Mouse (Mus musculus) stomach, embryonic 16.5 days (tissue): ENCODE measurements around the gene Unc5a. TPM values are rescaled to one million over a fixed set of nuclear protein-coding genes. Genes with fewer than 3 reads are reported as not detected.

ENCODE experiments used
- ATAC-seq: fragments of 200-750 bp; cut with Nextera tagmentation; 2 replicates; pipeline ENCODE4 v1.8.0; 2017; ENCODE audit warnings: moderate number of reproducible peaks, moderate TSS enrichment; ENCODE audit not compliant: insufficient read depth, low FRiP score
- H3K27ac ChIP-seq: fragments of 300-500 bp; sonication (generic); 2 replicates; pipeline ENCODE4 v1.5.1; 2014; ENCODE audit warnings: low read length
- H3K27me3 ChIP-seq: fragments of 300-500 bp; sonication (generic); 2 replicates; pipeline ENCODE4 v1.6.1; 2014; ENCODE audit warnings: low read length, control low read depth, mixed read lengths; ENCODE audit not compliant: control insufficient read depth, insufficient read depth
- H3K36me3 ChIP-seq: fragments of 300-500 bp; sonication (generic); 2 replicates; pipeline ENCODE4 v1.6.1; 2014; ENCODE audit warnings: low read length; ENCODE audit not compliant: control insufficient read depth, insufficient read depth
- H3K4me1 ChIP-seq: fragments of 300-500 bp; sonication (generic); 2 replicates; pipeline ENCODE4 v1.6.1; 2014; ENCODE audit warnings: low read length, control low read depth, mixed read lengths; ENCODE audit not compliant: control insufficient read depth, insufficient read depth
- H3K4me2 ChIP-seq: fragments of 300-500 bp; sonication (generic); 2 replicates; pipeline ENCODE4 v1.6.1; 2014; ENCODE audit warnings: low read depth, low read length, mixed read lengths
- H3K4me3 ChIP-seq: fragments of 300-500 bp; sonication (generic); replicated peaks from 2 replicates; pipeline ENCODE4 v1.5.1; 2014; ENCODE audit warnings: mild to moderate bottlenecking, low read length
- H3K9ac ChIP-seq: fragments of 300-500 bp; sonication (generic); 2 replicates; pipeline ENCODE4 v1.6.1; 2014; ENCODE audit warnings: low read length
- H3K9me3 ChIP-seq: fragments of 300-500 bp; sonication (generic); replicated peaks from 2 replicates; pipeline ENCODE4 v1.6.1; 2016; ENCODE audit warnings: low read length, control low read depth; ENCODE audit not compliant: control insufficient read depth
- WGBS: fragments of 180-500 bp; shearing (Covaris S2); extraction: QIAGEN DNeasy Blood & Tissue Kit; methylation state at CpG from one replicate; pipeline ENCODE4 v1.1.7; 2014; 5-methylcytosine and 5-hydroxymethylcytosine counted together
- polyA plus RNA-seq: library from polyadenylated mRNA; unstranded; fragments of >200 nt; fragmentation: Nextera tagmentation; extraction: Ambion mirVana; gene quantifications from 2 replicates; pipeline ENCODE4 v1.2.1, GENCODE M21; 2015

Unc5a gene
- polyA plus RNA-seq, 1 experiment from 2014 or later: 2.3 TPM

- Histone ChIP-seq H3K9ac (no peak overlapping the region), H3K4me2 (no peak overlapping the region), H3K9me3 (no peaks in the 10 kb centered on the region), H3K27me3 (no peaks in the 10 kb centered on the region), H3K36me3 (no peaks in the 10 kb centered on the region), H3K4me3 (no peak overlapping the region), H3K27ac (no peak overlapping the region), H3K4me1 (peaks cover 7% of the 10 kb centered on the region)
- 43% methylated on average over 31 of the region's 31 CpGs for WGBS
- ATAC-seq: no peak
These were observed 56.6 kb downstream of the Unc5a start for GRCm38 (mm10) chr13:55005691-55006414.

- H3K36me3 ChIP-seq: no peaks in the 10 kb centered on the region
- H3K27me3 ChIP-seq: no peaks in the 10 kb centered on the region
- peaks cover 7% of the 10 kb centered on the region for H3K4me1 ChIP-seq
- no peak overlapping the region for H3K4me2 ChIP-seq
- no peak overlapping the region for H3K27ac ChIP-seq
- no peak overlapping the region for H3K9ac ChIP-seq
- no peak for ATAC-seq
- H3K4me3 ChIP-seq: no peak overlapping the region
- 73% methylated on average over 7 of the region's 7 CpGs for WGBS
- H3K9me3 ChIP-seq: no peaks in the 10 kb centered on the region
These were observed 57.2 kb downstream of the Unc5a start for GRCm38 (mm10) chr13:55006415-55006742.

- no peak overlapping the region for H3K27ac ChIP-seq
- no peak overlapping the region for H3K4me2 ChIP-seq
- 77% methylated on average over 6 of the region's 6 CpGs for WGBS
- no peaks in the 10 kb centered on the region for H3K27me3 ChIP-seq
- no peaks in the 10 kb centered on the region for H3K36me3 ChIP-seq
- no peak for ATAC-seq
- no peak overlapping the region for H3K9ac ChIP-seq
- no peak overlapping the region for H3K4me3 ChIP-seq
- H3K9me3 ChIP-seq: no peaks in the 10 kb centered on the region
- H3K4me1 ChIP-seq: peaks cover 10% of the 10 kb centered on the region
These were observed 59.4 kb downstream of the Unc5a start for GRCm38 (mm10) chr13:55008589-55008988.

- H3K36me3 ChIP-seq: no peaks in the 10 kb centered on the region
- WGBS: 89% methylated on average over 15 of the region's 15 CpGs
- H3K27ac ChIP-seq: no peak overlapping the region
- H3K9ac ChIP-seq: no peak overlapping the region
- ATAC-seq: no peak
- H3K4me2 ChIP-seq: no peak overlapping the region
- H3K27me3 ChIP-seq: no peaks in the 10 kb centered on the region
- peaks cover 3% of the 10 kb centered on the region; the same call in 1 of the 2 replicates for H3K4me1 ChIP-seq
- no peaks in the 10 kb centered on the region for H3K9me3 ChIP-seq
- H3K4me3 ChIP-seq: no peak overlapping the region
These were observed 61.9 kb downstream of the Unc5a start for GRCm38 (mm10) chr13:55011103-55011502.

- no peak overlapping the region for H3K9ac ChIP-seq
- H3K9me3 ChIP-seq: no peaks in the 10 kb centered on the region
- H3K4me1 ChIP-seq: peaks cover 3% of the 10 kb centered on the region; the same call in 1 of the 2 replicates
- 7% methylated on average over 14 of the region's 14 CpGs for WGBS
- H3K4me2 ChIP-seq: no peak overlapping the region
- H3K4me3 ChIP-seq: no peak overlapping the region
- no peak for ATAC-seq
- no peaks in the 10 kb centered on the region for H3K27me3 ChIP-seq
- H3K27ac ChIP-seq: no peak overlapping the region
- H3K36me3 ChIP-seq: no peaks in the 10 kb centered on the region
These were observed 62.8 kb downstream of the Unc5a start for GRCm38 (mm10) chr13:55011981-55012478.

- no peaks in the 10 kb centered on the region for H3K9me3 ChIP-seq
- ATAC-seq: no peak
- H3K36me3 ChIP-seq: no peaks in the 10 kb centered on the region
- H3K27me3 ChIP-seq: no peaks in the 10 kb centered on the region
- WGBS: 27% methylated on average over 9 of the region's 9 CpGs
- no peak overlapping the region for H3K4me3 ChIP-seq
- no peak overlapping the region for H3K4me2 ChIP-seq
- H3K9ac ChIP-seq: no peak overlapping the region
- H3K4me1 ChIP-seq: peaks cover 3% of the 10 kb centered on the region; the same call in 1 of the 2 replicates
- H3K27ac ChIP-seq: no peak overlapping the region
These were observed 64.6 kb downstream of the Unc5a start for GRCm38 (mm10) chr13:55013702-55014344.

- Histone ChIP-seq H3K4me2 (no peak overlapping the region), H3K4me1 (peaks cover 3% of the 10 kb centered on the region; the same call in 1 of the 2 replicates), H3K4me3 (no peak overlapping the region), H3K27ac (no peak overlapping the region), H3K9me3 (no peaks in the 10 kb centered on the region), H3K36me3 (no peaks in the 10 kb centered on the region), H3K9ac (no peak overlapping the region), H3K27me3 (no peaks in the 10 kb centered on the region)
- no peak for ATAC-seq
- 69% methylated on average over 9 of the region's 9 CpGs for WGBS
These were observed 65.2 kb downstream of the Unc5a start for GRCm38 (mm10) chr13:55014451-55014850.

GRCm38 (mm10) chr13:55017154-55017897 is 68.1 kb downstream of the Unc5a start:
- no peaks in the 10 kb centered on the region for H3K36me3 ChIP-seq
- no peak overlapping the region for H3K9ac ChIP-seq
- H3K27ac ChIP-seq: no peak overlapping the region
- 78% methylated on average over 12 of the region's 12 CpGs for WGBS
- no peaks in the 10 kb centered on the region for H3K27me3 ChIP-seq
- ATAC-seq: no peak
- H3K4me3 ChIP-seq: no peak overlapping the region
- no peaks in the 10 kb centered on the region for H3K9me3 ChIP-seq
- peaks cover under 1% of the 10 kb centered on the region; the same call in 1 of the 2 replicates for H3K4me1 ChIP-seq
- H3K4me2 ChIP-seq: no peak overlapping the region
